1 mouse cellular context compared by ENCODE assay signal in the genomic region with DNA sequence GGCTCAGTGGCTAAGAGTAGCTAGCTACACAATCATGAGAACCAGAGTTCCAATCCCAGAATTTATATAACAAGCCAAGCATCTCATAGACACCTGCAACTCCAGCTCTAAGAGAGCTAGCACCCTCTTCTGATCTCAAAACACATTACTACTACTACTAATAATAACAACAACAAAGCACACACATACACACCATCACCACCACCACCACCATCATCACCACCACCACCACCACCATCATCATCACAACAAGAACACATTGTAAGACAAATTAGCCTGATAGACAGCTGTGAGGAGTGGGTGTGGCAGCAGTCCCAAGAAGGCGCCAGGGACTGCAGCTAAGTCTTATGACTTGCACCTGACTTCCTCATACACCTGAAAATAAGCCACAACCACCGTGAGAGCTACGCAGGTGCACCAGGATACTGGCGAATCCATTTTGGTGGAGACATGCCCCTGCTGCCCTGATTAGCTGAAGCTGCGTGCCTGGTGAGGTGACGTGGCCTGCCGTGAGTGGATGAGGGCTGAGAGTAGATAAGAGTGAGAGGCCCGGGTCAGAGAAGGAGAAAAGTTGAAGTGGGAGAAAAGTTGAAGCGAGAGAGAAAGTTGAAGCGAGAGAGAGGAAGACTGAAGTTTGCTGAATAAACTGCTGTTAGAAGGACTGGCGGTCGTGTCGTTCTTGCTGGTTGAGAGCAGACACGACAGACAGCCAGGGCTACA. TPM values are rescaled to one million over a fixed set of nuclear protein-coding genes. Genes with fewer than 3 reads are reported as not detected.
"Had no signal": no experiment of that assay in that cellular context is flagged by ENCODE, and none has a peak within 500 bp of the region (broad histone marks: within the 10 kb centered on the region; RNA-seq: fewer than 3 reads in every experiment).

No protein-coding gene starts in this region.

RNA-seq across cellular contexts. Expression of a gene that starts 14.1 kb away (rescaled TPM):
- total RNA-seq: megakaryocyte, adult 5-6 weeks had no signal

RNA-seq across cellular contexts. Expression of a gene that starts 39.1 kb away (rescaled TPM):
- total RNA-seq: megakaryocyte, adult 5-6 weeks had no signal
